Mouse (Mus musculus) brown adipose tissue, adult 24 weeks (tissue): ENCODE measurements around the gene Muc2. TPM values are rescaled to one million over a fixed set of nuclear protein-coding genes. Genes with fewer than 3 reads are reported as not detected.
"Not testable (repeated sequence)": the region's sequence is repeated elsewhere in the genome, so short reads cannot be mapped to it uniquely, and the experiment has no call there.

Experiments used
- H3K27ac ChIP-seq: fragments of 200-500 bp; replicated peaks from 2 replicates; pipeline ENCODE4 v1.5.1; 2012; ENCODE audit warnings: low read depth, mild to moderate bottlenecking, low read length
- H3K4me1 ChIP-seq: fragments of 200-500 bp; 2 replicates; pipeline ENCODE4 v1.6.1; 2012; ENCODE audit warnings: low read length, mixed read lengths; ENCODE audit not compliant: control insufficient read depth, insufficient read depth, insufficient read length
- H3K4me3 ChIP-seq: fragments of 200-500 bp; 2 replicates; pipeline ENCODE4 v1.5.1; 2012; ENCODE audit warnings: low read depth, mild to moderate bottlenecking, low read length, moderate library complexity; ENCODE audit not compliant: insufficient read depth
- polyA plus RNA-seq: library from polyadenylated mRNA; stranded (reverse); fragments of >200 nt; gene quantifications from 2 replicates; pipeline ENCODE4 v1.2.4, GENCODE M21; 2012; ENCODE audit not compliant: missing spikeins, insufficient read depth, insufficient read length

Gene Muc2
- not detected in 2 replicates for polyA plus RNA-seq

DNA sequence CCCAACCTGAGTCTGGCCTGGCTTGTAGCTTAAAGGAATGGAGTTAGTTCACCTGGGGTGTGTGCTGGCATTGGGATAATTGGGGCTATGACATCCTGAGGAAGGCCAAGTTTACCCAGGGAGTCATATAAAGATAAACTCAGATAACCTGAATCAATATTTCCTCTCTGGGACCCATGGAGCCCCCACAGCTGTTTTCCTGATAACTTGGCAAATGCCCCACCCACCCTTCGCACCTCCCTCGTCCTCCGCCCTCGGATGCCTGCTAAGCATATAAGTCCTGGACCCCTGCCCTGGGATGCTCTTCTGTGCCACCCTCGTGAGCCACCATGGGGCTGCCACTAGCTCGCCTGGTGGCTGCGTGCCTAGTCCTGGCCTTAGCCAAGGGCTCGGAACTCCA lies at the start of gene Muc2:
Muc2 (plus strand) TSS at position 301 of the 400 bp plus-strand sequence.
- Histone ChIP-seq H3K27ac (no peak within 1 kb of the TSS), H3K4me3 (no peak within 1 kb of the TSS), H3K4me1 (no peaks in the 10 kb centered on the region)

DNA sequence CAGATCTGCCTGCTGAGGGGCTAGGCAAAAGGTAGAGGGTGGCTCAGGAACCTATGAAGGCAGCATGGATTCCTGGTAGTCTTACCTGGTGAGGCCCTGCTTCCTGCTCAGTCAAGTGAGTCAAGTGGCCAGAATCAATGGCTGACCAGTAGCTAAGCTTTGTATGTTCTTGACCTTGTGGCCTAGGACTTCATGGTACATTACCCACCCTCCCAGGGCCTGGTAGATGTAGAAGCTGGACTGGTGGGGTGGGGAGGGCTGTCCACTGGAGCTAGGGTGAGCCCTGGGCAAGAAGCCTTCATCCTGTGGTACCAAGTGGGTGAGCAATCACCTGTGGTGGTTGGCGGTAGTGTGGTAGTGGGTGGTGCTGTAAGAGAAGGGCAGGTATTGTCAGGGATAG lies 47.8 kb upstream of the Muc2 start:
- H3K27ac ChIP-seq = no peak overlapping the region
- H3K4me3 ChIP-seq = no peak overlapping the region
- no peaks in the 10 kb centered on the region for H3K4me1 ChIP-seq

DNA sequence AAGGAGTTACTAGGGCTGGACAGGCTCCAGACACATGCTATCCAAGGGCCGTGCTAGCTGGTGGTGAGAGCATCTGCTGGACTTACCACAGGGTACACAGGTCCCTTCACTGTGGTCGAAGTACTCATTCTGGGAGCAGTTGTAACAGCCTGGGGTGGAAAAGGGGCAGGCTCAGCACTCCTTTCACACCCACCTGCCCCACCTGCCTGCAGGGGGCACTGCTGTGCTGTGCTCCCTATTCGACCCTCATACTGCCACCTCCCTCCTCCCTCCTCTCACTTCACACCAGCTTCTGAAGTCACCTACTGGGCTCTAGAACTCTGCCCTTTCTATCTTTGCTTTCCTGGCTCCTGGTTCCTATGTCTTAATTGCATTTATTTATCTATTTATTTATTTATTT lies 47.0 kb upstream of the Muc2 start:
- no peaks in the 10 kb centered on the region for H3K4me1 ChIP-seq
- H3K4me3 ChIP-seq = no peak overlapping the region
- H3K27ac ChIP-seq = no peak overlapping the region

DNA sequence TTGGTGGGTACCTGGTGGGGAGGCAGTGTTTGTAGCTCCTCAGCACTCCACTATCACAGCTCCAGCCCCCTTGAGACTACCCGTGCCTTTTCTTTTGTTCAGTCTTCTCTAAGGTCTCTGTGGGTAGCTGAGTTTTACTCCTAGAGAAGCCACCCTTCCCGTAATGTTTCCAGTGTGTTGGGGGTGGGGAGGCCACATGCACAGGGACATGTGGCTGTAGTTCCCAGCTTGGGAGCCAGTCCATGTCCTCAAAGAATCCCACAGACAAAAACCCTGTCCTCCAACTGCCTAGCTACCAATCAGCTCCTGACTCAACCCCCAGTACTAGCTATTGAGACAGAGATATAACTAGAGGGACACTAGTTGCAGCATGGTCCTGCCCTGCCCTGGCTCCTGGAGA lies 43.1 kb upstream of the Muc2 start:
- H3K27ac ChIP-seq = no peak overlapping the region
- H3K4me3 ChIP-seq = no peak overlapping the region
- H3K4me1 ChIP-seq = no peaks in the 10 kb centered on the region

DNA sequence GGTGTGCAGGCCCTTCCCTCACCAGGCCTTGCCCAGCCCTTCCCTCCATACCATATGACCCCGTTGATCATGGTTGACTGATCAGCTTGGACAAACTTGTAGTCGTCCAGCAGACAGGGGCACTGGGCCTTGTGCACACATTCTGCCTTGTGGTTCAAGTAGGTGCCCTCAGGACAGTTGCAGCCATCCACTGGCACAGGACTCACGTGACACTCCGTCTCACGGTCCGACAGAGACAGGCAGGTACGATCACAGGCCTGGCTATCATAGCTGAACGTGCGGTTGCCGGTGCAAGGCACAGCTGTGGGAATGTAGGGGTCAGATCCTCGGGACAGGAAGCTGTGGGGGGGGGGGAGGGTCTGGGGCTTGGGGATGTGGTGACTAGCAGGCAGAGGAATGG lies 42.3 kb upstream of the Muc2 start:
- no peak overlapping the region for H3K4me3 ChIP-seq
- no peak overlapping the region for H3K27ac ChIP-seq
- no peaks in the 10 kb centered on the region for H3K4me1 ChIP-seq

DNA sequence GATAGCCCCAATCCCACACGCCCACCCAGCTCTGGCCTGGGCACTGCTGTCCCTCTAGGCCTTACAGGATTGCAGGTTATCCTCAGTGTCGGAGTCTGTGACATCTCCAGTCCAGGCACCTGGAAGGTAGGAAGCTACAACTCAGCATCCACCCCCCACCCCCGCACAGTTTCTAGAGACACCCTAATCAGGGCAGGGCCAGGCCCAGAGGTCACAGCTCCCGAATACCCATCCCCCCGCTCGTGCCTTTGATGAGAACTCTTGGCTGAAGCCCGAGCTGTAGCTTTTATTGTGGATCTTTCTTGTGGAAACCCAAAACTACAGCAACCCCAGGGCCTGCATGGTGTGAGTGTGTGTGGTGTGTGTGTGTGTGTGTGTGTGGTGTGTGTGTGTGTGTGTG lies 37.9 kb upstream of the Muc2 start:
- no peak overlapping the region for H3K4me3 ChIP-seq
- no peak overlapping the region for H3K27ac ChIP-seq
- H3K4me1 ChIP-seq = no peaks in the 10 kb centered on the region

DNA sequence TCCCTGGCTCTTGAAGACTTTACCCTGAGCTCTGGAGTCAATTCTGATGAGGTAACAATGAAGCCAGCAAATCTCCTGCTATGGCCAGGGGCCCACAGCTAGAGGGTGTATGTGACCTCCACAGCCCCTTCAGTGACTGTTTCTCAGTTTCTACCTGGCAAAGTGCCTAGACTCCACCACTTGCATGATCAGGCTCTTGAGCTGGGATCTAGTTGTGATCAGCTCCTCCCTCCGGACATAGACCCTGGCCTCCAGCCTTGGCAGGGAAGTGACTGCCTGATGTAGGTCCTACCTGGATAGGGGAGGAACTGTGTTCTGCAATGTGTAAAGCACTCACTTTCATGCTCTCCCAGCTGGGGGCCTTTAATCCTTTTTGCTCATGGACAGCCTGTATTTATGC lies 29.8 kb upstream of the Muc2 start:
- Histone ChIP-seq H3K27ac (no peak overlapping the region), H3K4me3 (no peak overlapping the region), H3K4me1 (no peaks in the 10 kb centered on the region)

DNA sequence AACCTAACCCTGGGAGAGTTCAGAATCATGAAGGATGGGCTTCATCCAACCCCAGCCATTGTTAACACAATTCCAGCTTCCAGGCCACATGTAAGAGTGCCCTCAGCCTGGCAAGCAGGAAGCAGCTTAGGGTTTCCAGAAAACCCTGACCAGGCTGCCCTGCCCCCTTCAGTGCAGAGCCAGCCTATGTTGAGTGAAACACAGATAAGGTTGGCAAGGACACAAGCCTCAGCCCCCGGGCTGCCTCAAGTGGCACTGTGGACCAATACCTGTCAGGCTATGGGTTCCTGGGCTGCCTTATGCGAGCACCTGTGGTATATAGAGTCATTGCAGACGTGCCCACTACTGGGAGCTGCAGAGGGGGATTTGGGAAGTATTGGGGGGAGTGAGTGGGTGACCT lies 28.7 kb upstream of the Muc2 start:
- no peaks in the 10 kb centered on the region for H3K4me1 ChIP-seq
- no peak overlapping the region for H3K27ac ChIP-seq
- no peak overlapping the region for H3K4me3 ChIP-seq

DNA sequence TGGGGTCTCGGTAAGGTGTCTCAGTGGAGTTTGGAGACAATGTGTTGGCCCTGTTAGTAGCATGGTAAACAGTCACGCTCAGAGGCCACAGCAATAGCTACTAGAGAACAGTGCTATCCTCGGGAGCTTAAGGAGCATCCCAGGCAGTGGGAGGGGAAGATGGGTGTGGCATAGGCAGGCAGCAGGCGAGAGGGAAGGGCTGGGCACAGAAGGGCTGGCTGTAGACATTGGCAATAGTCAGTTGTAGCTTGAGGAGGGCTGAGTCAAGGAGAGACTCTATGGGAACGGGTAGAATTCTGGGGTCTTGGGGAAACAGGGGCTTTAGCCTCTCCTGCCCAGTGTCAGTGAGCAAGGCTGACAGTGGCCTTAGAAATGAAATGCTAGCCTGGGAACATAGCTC lies 27.9 kb upstream of the Muc2 start:
- H3K27ac ChIP-seq = no peak overlapping the region
- H3K4me3 ChIP-seq = no peak overlapping the region
- H3K4me1 ChIP-seq = no peaks in the 10 kb centered on the region

DNA sequence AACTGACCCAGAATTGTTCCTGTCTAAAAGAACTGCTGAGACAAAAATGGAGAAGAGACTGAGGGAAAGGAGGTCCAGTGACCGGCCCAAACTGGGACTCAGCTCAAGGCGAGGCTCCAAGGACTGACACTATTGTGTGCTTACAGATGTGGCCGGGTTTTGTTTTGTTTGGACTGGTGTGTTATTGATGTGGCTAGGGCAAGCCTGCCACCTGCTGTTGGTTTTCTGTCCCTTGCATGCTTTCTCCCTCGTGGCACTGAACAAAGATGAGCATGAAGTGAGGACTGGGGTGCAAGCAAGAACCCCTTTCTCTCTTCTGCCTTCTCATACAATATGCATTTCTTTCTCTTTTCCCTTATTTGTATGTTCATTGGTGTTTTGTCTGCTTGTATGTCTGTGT lies 23.9 kb upstream of the Muc2 start:
- Histone ChIP-seq H3K27ac (no peak overlapping the region), H3K4me3 (no peak overlapping the region), H3K4me1 (no peaks in the 10 kb centered on the region)

DNA sequence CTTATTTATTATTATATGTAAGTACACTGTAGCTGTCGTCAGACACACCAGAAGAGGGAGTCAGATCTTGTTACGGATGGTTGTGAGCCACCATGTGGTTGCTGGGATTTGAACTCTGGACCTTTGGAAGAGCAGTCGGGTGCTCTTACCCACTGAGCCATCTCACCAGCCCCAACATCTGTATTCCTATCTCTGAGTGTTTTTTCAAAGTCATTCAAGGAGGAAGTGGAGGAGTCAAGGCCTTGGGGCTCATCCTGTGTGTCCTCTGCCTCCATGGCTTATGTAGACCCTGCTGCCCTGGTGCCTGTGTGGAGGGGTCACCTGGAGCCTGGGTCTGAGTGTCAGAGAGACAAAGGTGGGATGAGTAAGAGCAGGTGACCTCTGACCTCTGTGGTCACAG lies 21.0 kb upstream of the Muc2 start:
- H3K27ac ChIP-seq, H3K4me1 ChIP-seq, H3K4me3 ChIP-seq: not testable (repeated sequence)

DNA sequence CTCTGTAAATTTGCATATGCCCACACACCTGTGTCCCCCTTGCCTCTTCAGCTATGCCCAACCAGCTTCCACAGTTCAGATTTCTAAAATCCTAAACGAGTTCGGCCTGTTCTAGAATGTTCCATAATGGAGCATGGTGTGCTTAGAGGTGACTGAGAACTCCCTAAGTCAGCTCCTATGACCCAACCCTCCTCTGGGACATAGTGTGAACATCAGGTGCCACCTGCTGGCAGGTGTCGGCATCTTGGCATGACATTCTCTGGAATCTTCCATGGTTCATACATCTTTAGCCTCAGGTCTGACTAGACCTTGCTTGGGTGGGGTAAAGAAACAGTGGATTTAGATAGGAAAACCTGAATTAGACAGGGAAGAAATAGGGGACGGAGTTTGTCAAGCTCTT lies 19.1 kb upstream of the Muc2 start:
- no peak overlapping the region for H3K4me3 ChIP-seq
- no peaks in the 10 kb centered on the region for H3K4me1 ChIP-seq
- H3K27ac ChIP-seq = no peak overlapping the region

DNA sequence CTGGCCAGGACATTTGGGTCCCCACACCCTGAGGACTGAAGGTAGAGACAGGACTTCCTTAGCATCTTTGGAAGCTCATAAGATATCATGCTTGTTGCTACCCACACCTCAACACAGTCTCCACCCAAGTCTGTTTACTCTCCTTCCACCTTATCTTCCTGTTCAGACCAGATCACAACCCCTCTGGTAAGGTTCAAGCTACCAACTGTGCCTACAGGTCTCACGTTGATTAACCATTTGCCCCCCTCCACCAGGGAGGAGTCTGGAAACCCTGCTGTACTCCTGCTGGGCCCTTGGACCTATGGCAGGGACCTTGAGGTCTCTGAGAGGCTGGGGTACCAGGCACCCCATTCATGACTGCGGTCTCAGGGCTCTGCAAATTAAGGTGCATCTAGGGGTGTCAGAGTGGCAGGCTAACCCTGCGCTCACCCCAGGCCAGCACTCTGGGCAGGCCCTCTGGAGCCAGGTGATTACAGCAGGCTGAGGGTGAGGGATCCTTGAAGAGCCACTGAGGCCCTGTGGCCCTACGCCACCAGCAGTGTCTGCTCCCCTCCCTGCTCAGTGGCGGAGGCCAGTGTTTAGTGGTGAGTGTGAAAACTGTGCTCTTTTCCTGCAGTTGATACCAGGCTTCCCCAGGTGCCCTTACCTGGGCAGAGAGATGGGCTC lies 18.4 kb upstream of the Muc2 start:
- Histone ChIP-seq H3K4me3 (no peak overlapping the region), H3K27ac (no peak overlapping the region), H3K4me1 (no peaks in the 10 kb centered on the region)

DNA sequence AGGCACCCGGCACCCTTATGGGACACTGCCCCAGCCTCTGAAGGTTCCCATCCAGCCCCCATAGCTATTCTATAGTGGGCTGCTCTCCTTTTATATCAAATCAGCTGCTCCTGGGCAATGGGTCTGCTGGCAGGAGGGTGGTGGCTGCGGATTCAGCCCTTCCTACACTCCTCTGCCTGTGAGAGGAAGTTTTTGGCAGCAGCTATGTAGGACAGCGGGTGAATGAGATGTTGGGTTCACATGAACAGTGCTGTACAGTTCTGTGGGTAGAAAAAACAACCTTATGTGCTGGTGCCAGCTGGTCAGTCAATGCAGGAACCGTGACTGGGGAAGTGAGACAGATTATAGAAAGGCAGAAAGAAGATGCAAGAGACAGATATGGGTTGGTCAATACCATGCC lies 11.2 kb upstream of the Muc2 start:
- Histone ChIP-seq H3K4me3 (no peak overlapping the region), H3K4me1 (no peaks in the 10 kb centered on the region), H3K27ac (no peak overlapping the region)

DNA sequence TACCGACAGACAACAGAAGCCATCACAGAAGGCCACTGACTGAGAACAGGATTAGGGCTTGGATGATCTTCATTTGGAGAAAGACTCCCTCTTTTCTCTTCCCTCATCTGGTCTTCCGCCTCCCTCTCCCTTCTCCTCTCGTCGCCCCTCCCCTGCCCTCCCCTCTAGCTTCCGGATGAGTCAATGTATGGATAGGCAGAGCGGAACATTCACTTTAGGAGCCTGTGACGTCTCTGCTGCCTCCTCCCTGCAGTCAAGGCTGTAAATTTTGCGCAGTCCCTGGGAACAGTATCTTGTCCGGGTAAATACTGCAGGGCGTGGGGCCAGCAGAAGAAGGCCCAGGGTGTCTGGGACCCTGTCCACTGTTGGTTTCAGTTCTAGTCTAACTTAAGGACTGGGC lies 2.8 kb upstream of the Muc2 start:
- H3K27ac ChIP-seq = no peak overlapping the region
- no peak overlapping the region for H3K4me3 ChIP-seq
- H3K4me1 ChIP-seq = no peaks in the 10 kb centered on the region

DNA sequence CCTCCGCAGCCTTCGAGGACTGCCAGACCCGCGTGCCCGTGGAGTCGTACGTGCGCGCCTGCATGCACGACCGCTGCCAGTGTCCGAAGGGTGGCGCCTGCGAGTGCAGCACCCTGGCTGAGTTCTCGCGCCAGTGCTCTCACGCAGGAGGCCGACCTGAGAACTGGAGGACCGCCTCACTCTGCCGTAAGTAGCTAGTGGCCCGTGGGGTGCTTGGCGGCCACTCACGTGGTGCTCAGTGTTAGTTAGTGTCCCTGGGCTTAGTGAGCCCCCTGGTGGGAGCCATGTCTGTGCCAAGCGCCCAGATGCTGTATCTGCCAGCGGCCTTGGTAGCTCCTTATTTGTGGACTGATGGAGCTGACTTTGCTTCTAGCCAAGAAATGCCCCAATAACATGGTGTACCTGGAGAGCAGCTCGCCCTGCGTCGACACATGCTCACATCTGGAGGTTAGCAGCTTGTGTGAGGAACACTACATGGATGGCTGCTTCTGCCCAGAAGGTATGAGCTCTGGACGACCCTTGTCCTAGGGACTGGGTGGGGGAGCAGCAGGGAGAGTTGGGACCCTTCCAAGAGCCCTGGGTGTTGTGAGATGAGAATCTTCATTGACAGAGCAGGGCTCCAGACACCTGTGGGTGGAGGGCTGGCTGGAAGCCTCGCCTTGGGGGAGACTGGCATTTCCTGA lies 3.6 kb downstream of the Muc2 start:
- H3K4me3 ChIP-seq = no peak overlapping the region

More for the DNA sequence above, 3.6 kb downstream of the Muc2 start:
- Histone ChIP-seq H3K27ac (no peak overlapping the region), H3K4me1 (no peaks in the 10 kb centered on the region)
